Mouse (Mus musculus) frontal cortex, postnatal 36 days (tissue): ENCODE measurements around the gene Siglech.
"Not testable (repeated sequence)": the region's sequence is repeated elsewhere in the genome, so short reads cannot be mapped to it uniquely, and the experiment has no call there.

ENCODE experiments used
- DNase-seq, 2 experiments: peaks; one replicate each; pipeline ENCODE4 v3.0.0; 2022; ENCODE audit warnings: low spot score in 2 of 2

Siglech gene

GRCm38 (mm10) chr7:55767926-55768325 is at the start of gene Siglech:
Gene Siglech, plus strand, starts transcription at chr7:55768178.
- DNase-seq: no peak

GRCm38 (mm10) chr7:55722673-55723072 is 45.3 kb upstream of the Siglech start:
- DNase-seq: no peak

- DNase-seq: no peak
These were observed 39.1 kb upstream of the Siglech start for GRCm38 (mm10) chr7:55728903-55729302.

GRCm38 (mm10) chr7:55734483-55734882 is 33.5 kb upstream of the Siglech start:
- no peak for DNase-seq

GRCm38 (mm10) chr7:55737125-55737912 is 30.7 kb upstream of the Siglech start:
- peak; percentile 53 to 83 for DNase-seq

- no peak for DNase-seq
These were observed 24.2 kb upstream of the Siglech start for GRCm38 (mm10) chr7:55743614-55744267.

- DNase-seq: peak in 1 of 2 experiments; percentile 80
These were observed 23.3 kb upstream of the Siglech start for GRCm38 (mm10) chr7:55744566-55745220.

GRCm38 (mm10) chr7:55750841-55751240 is 17.1 kb upstream of the Siglech start:
- no peak for DNase-seq

GRCm38 (mm10) chr7:55759346-55759745 is 8.6 kb upstream of the Siglech start:
- no peak for DNase-seq

- DNase-seq: no peak
These were observed 12.0 kb downstream of the Siglech start for GRCm38 (mm10) chr7:55780011-55780410.

- DNase-seq: no peak
These were observed 14.5 kb downstream of the Siglech start for GRCm38 (mm10) chr7:55782493-55782892.

GRCm38 (mm10) chr7:55784580-55784979 is 16.6 kb downstream of the Siglech start:
- DNase-seq: no peak

- DNase-seq: not testable (repeated sequence)
These were observed 22.6 kb downstream of the Siglech start for GRCm38 (mm10) chr7:55790586-55790985.

GRCm38 (mm10) chr7:55792280-55792679 is 24.3 kb downstream of the Siglech start:
- peak; percentile 22 to 53 for DNase-seq

GRCm38 (mm10) chr7:55793236-55793951 is 25.4 kb downstream of the Siglech start:
- DNase-seq: no peak

- DNase-seq: peak; percentile 95 to 98
These were observed 26.1 kb downstream of the Siglech start, which contains the start of gene Tubgcp5 for GRCm38 (mm10) chr7:55793952-55794603. Gene Tubgcp5, plus strand, starts transcription at chr7:55794154.

GRCm38 (mm10) chr7:55799981-55800380 is 32.0 kb downstream of the Siglech start:
- no peak for DNase-seq

- DNase-seq: no peak
These were observed 42.0 kb downstream of the Siglech start for GRCm38 (mm10) chr7:55809967-55810366.

GRCm38 (mm10) chr7:55824468-55824867 is 56.5 kb downstream of the Siglech start:
- no peak for DNase-seq

GRCm38 (mm10) chr7:55827551-55827950 is 59.6 kb downstream of the Siglech start:
- no peak for DNase-seq
